Mouse (Mus musculus) thymus, postnatal 10 days (tissue): ENCODE data around the gene Pxmp4.

ENCODE experiments used
- DNase-seq, 2 experiments: peaks; one replicate each; pipeline ENCODE4 v3.0.0; 2021; ENCODE audit warnings: low spot score in 2 of 2

The Pxmp4 gene

DNA sequence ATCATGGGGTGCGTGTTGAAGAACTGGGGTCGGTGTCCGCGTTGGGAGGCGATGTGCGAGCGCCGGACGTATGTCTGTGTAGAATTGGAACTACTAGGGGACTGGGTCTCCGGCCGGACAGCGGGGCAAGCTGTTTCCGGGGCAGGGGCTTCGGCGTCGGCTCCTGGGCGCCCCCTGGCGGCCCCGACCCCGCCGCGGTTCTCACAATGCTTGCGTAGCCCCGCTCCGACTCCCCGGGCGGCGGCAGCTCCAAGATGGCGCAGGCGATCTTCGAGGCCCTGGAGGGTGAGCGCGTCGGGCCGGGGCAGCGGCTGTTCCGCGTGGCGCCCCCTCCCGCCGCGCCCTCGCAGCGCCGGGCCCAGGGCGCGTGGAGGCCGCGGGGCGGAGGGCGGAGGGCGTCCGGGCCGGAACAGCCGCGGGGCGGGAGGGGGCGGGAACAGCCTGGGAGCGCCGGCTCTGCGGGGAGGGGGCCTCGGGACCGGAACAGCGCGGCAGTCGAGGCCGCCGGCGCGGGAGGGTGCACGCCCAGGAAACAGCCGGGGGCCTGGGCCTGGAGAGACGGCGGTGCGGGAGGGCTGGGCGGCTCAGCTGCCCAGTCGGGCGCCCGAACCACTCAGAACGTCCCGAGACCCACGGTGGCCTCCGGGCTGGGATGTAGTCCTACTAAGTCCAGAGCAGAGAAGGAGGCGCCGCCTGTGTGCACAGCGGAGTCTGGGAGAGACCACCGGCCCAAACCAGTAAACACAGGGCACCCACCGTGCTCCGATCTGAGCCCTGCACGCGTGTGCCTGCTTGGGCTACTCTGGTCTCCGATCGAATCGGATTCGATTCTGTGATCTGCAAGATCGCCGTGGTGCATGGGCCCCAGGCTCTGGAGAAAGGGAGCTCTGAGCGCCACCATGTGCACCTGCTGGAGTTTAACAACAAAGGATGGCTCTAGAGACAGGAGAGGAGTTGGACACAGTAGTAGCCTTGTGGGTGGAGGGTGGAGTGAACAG lies 9.9 kb upstream of the Pxmp4 start, which contains the start of the genes Zfp341 and 4930519P11Rik:
Gene Zfp341, plus strand, starts transcription at position 180 of the 998 bp plus-strand sequence.
Gene 4930519P11Rik, minus strand, starts transcription at position 320 of the 998 bp plus-strand sequence.
- peak; percentile 90 to 92 for DNase-seq

- no peak for DNase-seq
Measured at GRCm38 (mm10) chr2:154609050-154609767, 5.7 kb upstream of the Pxmp4 start.

- no peak for DNase-seq
Measured at GRCm38 (mm10) chr2:154606965-154607364, 3.5 kb upstream of the Pxmp4 start.

DNA sequence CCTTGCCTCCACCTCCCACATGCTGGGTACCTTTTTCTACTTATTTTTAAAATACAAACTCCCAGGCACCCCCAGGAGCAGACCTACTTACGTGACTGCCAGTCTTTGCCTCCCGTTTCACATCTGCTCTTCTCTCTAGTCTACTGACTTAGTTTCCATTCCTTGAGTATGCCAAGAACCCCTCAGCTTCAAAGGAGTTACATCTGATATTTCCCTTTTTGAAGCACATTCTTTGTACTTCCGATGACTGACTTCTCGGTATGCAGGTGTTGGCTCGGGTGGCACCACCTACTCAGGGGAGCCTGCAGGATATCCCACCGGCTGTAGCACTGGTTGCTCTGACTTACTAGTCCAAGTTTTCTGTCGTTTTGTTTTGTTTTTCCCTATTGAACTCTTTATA lies 648 bp upstream of the Pxmp4 start:
- DNase-seq: peak; percentile 58 to 69

DNA sequence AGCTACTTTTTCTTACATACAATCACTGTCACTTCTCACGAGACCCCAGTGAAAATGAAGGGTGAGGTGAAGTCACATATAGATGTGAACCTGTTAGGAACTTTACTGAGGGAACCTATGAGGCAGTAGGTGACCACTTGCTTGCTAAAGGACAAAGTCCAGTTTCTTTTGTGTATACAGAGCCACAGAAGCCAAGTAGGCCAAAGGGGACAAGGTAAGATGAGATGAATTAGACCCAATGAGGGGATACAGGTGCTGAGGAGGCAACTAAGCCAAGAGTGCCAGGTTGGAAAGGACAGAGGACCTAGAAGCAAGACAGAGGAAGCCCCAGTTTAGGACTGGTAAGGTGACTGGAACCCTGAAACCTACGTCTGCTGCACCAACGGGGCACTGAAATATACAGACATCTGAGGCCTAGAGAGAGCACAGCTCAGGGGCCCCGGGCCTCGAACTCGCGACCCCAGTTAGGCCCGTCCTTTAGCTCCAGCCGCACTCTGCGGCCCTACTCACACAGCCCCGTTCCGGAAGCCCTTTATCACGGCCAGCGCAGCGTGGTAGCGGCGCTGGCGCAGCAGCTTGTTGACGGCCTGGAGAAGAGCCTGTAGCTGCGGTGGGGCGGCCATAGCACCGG lies 386 bp downstream of the Pxmp4 start:
- no peak for DNase-seq

DNA sequence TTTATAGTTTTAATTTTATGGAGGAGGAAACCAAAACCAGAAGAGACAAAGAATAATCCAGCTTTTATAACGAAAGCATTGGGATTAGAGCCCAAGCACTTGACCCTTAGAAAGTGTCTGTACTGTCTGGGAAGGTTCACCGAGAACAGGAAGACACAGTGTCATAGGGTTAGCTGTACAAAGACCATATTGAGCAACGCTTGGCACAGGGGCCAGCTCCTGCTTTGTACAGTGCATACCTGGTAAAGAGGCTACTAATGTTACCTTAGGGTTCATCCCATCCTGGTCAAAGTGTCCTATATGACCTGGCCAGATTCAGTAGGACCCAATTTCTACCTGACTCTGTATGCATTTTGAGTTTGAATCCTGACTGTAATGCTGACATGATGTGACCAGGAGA lies 2.2 kb downstream of the Pxmp4 start:
- no peak for DNase-seq

GRCm38 (mm10) chr2:154600586-154600985 lies 2.9 kb downstream of the Pxmp4 start:
- DNase-seq: no peak

DNA sequence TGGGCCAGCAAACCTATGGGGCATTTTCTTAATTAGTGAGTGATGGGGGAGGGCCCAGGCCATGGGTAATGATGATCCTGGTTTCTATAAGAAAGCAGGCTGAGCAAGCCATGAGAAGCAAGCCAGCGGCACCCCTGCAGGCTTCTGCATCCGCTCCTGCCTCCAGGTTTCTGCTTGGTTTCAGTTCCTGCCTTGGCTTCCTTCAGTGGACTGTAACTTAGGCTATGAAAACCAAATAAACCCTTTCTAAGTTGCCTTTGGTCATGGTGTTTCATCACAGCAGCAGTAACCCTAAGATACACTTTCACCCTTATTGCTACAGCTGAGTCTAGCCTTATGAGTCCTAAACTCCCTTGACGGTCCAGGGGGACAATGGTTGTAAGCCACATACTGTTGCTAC lies 6.1 kb downstream of the Pxmp4 start:
- DNase-seq: no peak

DNA sequence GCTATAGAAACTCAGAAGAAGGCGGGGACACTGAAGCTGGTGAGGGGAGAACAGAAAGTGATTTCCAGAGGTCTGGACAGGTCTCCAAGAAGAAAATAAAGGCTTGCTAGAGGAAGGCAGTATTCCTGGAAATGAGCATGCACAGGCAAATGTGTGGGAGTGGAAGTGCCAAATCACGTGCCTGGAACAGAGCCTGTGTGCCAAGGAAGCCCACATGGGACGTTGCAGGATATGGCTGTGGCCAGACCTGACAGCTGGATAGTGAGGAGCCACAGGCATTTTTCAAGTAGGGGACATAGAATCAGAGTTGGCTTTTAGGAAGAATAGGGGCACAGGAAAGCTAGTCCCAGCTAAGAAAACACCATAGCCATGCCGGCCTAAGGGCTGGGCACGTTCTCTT lies 7.7 kb downstream of the Pxmp4 start:
- no peak for DNase-seq

DNA sequence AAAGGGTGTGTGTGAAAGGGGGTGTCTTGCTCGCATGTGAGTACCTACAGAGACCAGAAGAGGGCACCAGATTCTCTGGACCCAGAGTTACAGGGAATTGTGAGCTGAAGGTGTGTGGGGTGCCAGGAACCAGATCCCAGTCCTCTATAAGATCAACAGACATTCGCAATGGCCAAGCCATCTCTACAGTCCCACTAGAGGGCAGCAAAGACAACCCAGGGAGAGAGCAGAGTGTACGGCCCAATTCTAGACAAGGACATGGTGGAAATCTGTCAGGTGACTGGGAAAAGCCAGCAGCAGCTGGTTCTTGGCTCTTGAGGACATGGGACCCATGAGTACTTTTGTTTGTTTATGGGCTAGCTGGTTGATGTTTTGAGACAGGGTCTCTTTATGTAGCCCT lies 10.5 kb downstream of the Pxmp4 start:
- DNase-seq: peak; percentile 28 to 68

- no peak for DNase-seq
Measured at GRCm38 (mm10) chr2:154591239-154591638, 12.3 kb downstream of the Pxmp4 start.

GRCm38 (mm10) chr2:154589051-154589450 lies 14.5 kb downstream of the Pxmp4 start:
- DNase-seq: no peak

- DNase-seq: peak; percentile 57 to 73
Measured at GRCm38 (mm10) chr2:154586405-154586804, 17.1 kb downstream of the Pxmp4 start.

GRCm38 (mm10) chr2:154584931-154585601 lies 18.4 kb downstream of the Pxmp4 start:
- DNase-seq: no peak

GRCm38 (mm10) chr2:154583906-154584872 lies 19.3 kb downstream of the Pxmp4 start:
- DNase-seq: no peak

DNA sequence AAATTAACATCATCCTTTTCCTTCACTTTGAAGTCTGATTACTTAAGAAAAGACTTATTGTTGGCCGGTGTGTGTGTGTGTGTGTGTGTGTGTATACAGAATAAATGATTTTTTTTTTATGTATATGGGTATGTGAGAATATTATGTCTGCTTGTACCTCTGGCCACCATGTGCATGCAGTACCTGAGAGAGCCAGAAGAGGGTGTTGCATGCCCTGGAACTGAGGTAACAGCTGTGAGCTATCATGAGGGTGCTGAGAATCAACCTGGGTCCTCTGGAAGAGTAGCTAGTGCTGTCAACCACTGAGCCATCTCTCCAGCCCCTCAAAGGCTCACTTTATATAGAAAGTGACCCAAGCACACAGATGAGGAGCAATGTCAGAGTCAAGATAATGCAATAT lies 22.1 kb downstream of the Pxmp4 start:
- no peak for DNase-seq

- no peak for DNase-seq
Measured at GRCm38 (mm10) chr2:154580586-154580985, 22.9 kb downstream of the Pxmp4 start.

DNA sequence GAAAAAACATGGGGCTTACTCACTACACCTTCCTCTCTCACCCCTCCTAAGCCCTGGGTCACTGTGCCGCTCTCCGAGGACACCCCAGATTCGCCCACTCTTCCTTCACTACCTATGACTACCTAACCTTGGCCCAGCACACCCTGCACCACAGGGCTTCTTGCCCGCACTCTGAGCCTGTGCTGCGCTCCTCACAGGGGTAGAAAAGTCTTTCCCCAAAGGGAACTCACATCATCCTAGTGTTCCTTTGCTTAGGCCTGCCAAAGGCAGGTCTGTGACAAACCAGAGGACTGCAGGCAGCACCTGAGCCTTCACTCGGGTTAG lies 25.8 kb downstream of the Pxmp4 start:
- DNase-seq: no peak

DNA sequence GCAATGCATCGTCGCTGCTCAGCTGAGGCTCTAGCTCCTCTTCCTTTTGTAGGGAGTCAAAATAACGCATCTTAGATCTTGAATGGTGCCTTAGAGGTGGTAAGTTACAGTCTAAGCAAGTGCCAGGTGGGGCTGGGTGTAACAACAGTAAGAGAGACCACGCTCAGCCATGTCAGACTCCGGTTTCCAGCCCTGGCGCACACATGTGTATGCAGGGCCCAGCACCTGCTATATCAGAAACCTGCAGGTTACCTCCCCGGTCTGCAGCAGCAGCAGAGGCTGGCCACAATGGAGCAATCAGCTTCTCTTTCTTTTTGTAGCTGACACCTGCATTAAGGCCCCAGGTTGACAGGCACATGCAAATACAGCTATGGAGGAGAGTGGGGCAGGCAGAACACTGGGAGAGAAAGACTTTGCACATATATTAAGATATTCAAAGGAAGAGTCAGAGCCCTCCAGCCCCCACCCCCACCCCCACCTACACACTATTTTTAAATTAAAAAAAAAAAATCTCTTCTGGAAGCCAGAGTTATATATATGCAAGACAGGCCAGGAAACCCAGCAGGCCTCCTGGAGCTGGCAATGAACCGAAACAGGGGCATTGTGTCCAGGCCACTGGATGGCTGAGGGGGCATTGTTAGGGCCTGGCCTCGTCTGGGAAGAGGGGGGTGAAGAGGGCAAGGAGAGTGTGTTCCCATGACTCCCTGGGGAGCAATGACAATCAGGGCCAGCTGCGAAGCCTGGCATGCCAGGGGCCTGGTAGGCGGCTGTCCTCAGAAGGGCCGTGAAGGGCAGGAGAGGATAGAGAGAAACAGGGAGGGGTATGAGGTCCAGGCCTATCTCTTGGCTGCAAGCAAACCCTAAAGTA lies 26.4 kb downstream of the Pxmp4 start:
- peak; percentile 64 to 75 for DNase-seq

DNA sequence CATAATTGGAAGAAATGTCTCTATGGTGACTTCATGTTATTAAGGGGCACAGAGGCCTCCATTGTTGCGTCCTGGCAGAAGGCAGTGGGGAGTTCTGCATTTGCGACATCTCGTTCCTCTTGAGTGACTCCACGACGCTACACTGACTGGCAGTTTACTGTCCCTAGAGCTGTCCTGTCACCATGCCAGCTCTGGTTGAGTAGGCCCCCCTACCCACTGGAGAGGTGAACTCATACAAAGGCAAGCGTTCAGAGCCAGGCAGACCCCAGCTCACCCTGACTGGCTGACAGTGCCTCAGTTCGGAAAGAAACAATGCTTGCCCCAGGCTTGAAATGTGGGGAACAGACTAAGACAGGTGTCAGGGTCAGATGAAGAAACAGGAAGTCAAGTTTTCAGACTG lies 29.2 kb downstream of the Pxmp4 start:
- DNase-seq: no peak
